Mouse (Mus musculus) left cerebral cortex, postnatal 36 days (tissue): Measurements from ENCODE around the gene Sipa1l3. TPM values are rescaled to one million over a fixed set of nuclear protein-coding genes. Genes with fewer than 3 reads are reported as not detected.

ENCODE experiments used
- DNase-seq, 2 experiments: peaks; one replicate each; pipeline ENCODE4 v3.0.0; 2021 to 2022; ENCODE audit warnings: low spot score in 2 of 2, mixed read lengths in 1 of 2
- intact Hi-C: fragments of 180-260 bp; cut with DNase I; formaldehyde crosslinking; loops from one replicate; pipeline ENCODE4 v1.15.1; 2025
- total RNA-seq, 2 experiments: library from RNA; stranded (reverse); gene quantifications; 2 replicates each; pipeline ENCODE4 v1.2.3; 2021

Gene Sipa1l3
- total RNA-seq, 2 experiments from 2014 or later = 41.2 to 65.2 TPM

- DNase-seq = no peak
These were observed 34.9 kb downstream of the Sipa1l3 start for GRCm38 (mm10) chr7:29483556-29483955.

GRCm38 (mm10) chr7:29481345-29482155 is 36.9 kb downstream of the Sipa1l3 start:
- DNase-seq = no peak
- intact Hi-C loops = no loop called here

More at GRCm38 (mm10) chr7:29483556-29483955, 34.9 kb downstream of the Sipa1l3 start:
- intact Hi-C loops = no loop called here

GRCm38 (mm10) chr7:29480590-29481344 is 37.7 kb downstream of the Sipa1l3 start:
- DNase-seq = no peak
- intact Hi-C loops = no loop called here

- DNase-seq = no peak
- intact Hi-C loops = no loop called here
These were observed 38.3 kb downstream of the Sipa1l3 start for GRCm38 (mm10) chr7:29480183-29480582.

- intact Hi-C loops = no loop called here
- no peak for DNase-seq
These were observed 43.4 kb downstream of the Sipa1l3 start for GRCm38 (mm10) chr7:29475005-29475404.

- intact Hi-C loops = no loop called here
- DNase-seq = no peak
These were observed 47.1 kb downstream of the Sipa1l3 start for GRCm38 (mm10) chr7:29471309-29471708.

- DNase-seq = no peak
- intact Hi-C loops = no loop called here
These were observed 48.7 kb downstream of the Sipa1l3 start for GRCm38 (mm10) chr7:29469602-29470344.

GRCm38 (mm10) chr7:29468593-29468992 is 49.8 kb downstream of the Sipa1l3 start:
- intact Hi-C loops = no loop called here
- no peak for DNase-seq

- intact Hi-C loops = no loop called here
These were observed 51.9 kb downstream of the Sipa1l3 start for GRCm38 (mm10) chr7:29466585-29466984.

GRCm38 (mm10) chr7:29465736-29466135 is 52.7 kb downstream of the Sipa1l3 start:
- intact Hi-C loops = no loop called here
- DNase-seq = no peak

More at GRCm38 (mm10) chr7:29466585-29466984, 51.9 kb downstream of the Sipa1l3 start:
- DNase-seq = no peak

GRCm38 (mm10) chr7:29462820-29463219 is 55.6 kb downstream of the Sipa1l3 start:
- DNase-seq = no peak
- intact Hi-C loops = no loop called here

GRCm38 (mm10) chr7:29462178-29462577 is 56.3 kb downstream of the Sipa1l3 start:
- intact Hi-C loops = no loop called here
- DNase-seq = peak in 1 of 2 experiments; percentile 38

GRCm38 (mm10) chr7:29461557-29461956 is 56.9 kb downstream of the Sipa1l3 start:
- intact Hi-C loops = no loop called here
- no peak for DNase-seq

- intact Hi-C loops = no loop called here
These were observed 59.3 kb downstream of the Sipa1l3 start for GRCm38 (mm10) chr7:29458889-29459740.

GRCm38 (mm10) chr7:29457772-29458171 is 60.7 kb downstream of the Sipa1l3 start:
- no peak for DNase-seq
- intact Hi-C loops = no loop called here

More at GRCm38 (mm10) chr7:29458889-29459740, 59.3 kb downstream of the Sipa1l3 start:
- DNase-seq = no peak

GRCm38 (mm10) chr7:29456716-29457115 is 61.7 kb downstream of the Sipa1l3 start:
- no peak for DNase-seq
- intact Hi-C loops = no loop called here

GRCm38 (mm10) chr7:29455591-29455990 is 62.9 kb downstream of the Sipa1l3 start:
- DNase-seq = no peak
- intact Hi-C loops = no loop called here

GRCm38 (mm10) chr7:29454965-29455364 is 63.5 kb downstream of the Sipa1l3 start:
- intact Hi-C loops = loop anchor here (5.0 kb wide), 1 partner anchor 62 kb away; the partner anchor contains the start of gene Sipa1l3
- no peak for DNase-seq
